Mouse (Mus musculus) lung, embryonic 15.5 days (tissue): ENCODE results near the gene Ccdc32. TPM values are rescaled to one million over a fixed set of nuclear protein-coding genes. Genes with fewer than 3 reads are reported as not detected.
A peak's percentile ranks its signal among the peaks of the same experiment; 100 is the strongest.
"Not testable (repeated sequence)": the region's sequence is repeated elsewhere in the genome, so short reads cannot be mapped to it uniquely, and the experiment has no call there.

ENCODE experiments used
- ATAC-seq: fragments of 200-750 bp; cut with Nextera tagmentation; 2 replicates; pipeline ENCODE4 v1.8.0; 2017; ENCODE audit warnings: moderate number of reproducible peaks, borderline replicate concordance; ENCODE audit not compliant: low FRiP score, low TSS enrichment; ENCODE audit errors: extremely low read depth
- H3K27ac ChIP-seq: fragments of 300-500 bp; sonication (generic); 2 replicates; pipeline ENCODE4 v1.5.1; 2015; ENCODE audit warnings: moderate library complexity, mild to moderate bottlenecking, inconsistent platforms
- H3K27me3 ChIP-seq: fragments of 300-500 bp; sonication (generic); 2 replicates; pipeline ENCODE4 v1.6.1; 2015; ENCODE audit warnings: inconsistent platforms
- H3K36me3 ChIP-seq: fragments of 300-500 bp; sonication (generic); 2 replicates; pipeline ENCODE4 v1.6.1; 2015; ENCODE audit warnings: inconsistent platforms
- H3K4me1 ChIP-seq: fragments of 300-500 bp; sonication (generic); 2 replicates; pipeline ENCODE4 v1.6.1; 2015; ENCODE audit warnings: inconsistent platforms
- H3K4me2 ChIP-seq: fragments of 300-500 bp; sonication (generic); 2 replicates; pipeline ENCODE4 v1.6.1; 2015; ENCODE audit warnings: inconsistent platforms, mild to moderate bottlenecking, moderate library complexity
- H3K4me3 ChIP-seq: fragments of 300-500 bp; sonication (generic); 2 replicates; pipeline ENCODE4 v1.5.1; 2015; ENCODE audit warnings: mild to moderate bottlenecking, inconsistent platforms
- H3K9ac ChIP-seq: fragments of 300-500 bp; sonication (generic); 2 replicates; pipeline ENCODE4 v1.6.1; 2015; ENCODE audit warnings: inconsistent platforms
- H3K9me3 ChIP-seq: fragments of 300-500 bp; sonication (generic); 2 replicates; pipeline ENCODE4 v1.6.1; 2016; ENCODE audit warnings: inconsistent platforms
- WGBS: fragments of 180-500 bp; shearing (Covaris S2); methylation state at CpG from one replicate; pipeline ENCODE4 v1.1.7; 2015; 5-methylcytosine and 5-hydroxymethylcytosine counted together
- polyA plus RNA-seq: library from polyadenylated mRNA; unstranded; fragments of >200 nt; fragmentation: Nextera tagmentation; extraction: Ambion mirVana; gene quantifications from 2 replicates; pipeline ENCODE4 v1.2.1, GENCODE M21; 2015

Gene Ccdc32
- polyA plus RNA-seq, 1 experiment from 2014 or later: 24.3 TPM

DNA sequence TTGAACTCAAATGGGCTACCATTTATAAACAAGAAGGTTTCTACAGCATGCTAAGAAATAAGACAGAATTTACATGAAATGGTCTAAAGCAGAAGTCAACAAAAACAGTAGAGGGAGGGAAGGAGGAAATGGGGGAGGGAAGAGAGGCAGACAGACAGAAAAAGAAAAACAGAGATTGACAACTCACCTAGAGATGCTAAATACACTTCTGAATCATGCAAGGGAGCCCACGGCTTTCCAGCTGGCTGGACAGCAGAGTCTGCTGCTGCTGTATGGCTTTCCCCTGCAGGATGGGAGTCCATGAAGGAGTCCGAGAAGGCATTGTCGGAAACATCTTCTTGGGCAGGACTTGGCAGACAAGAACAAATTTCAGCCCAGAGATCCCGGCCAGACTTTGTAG, 2.2 kb downstream of the Ccdc32 start:
- H3K27me3 ChIP-seq: no peaks in the 10 kb centered on the region
- ATAC-seq: no peak
- WGBS: 87% methylated on average over 4 of the region's 4 CpGs

DNA sequence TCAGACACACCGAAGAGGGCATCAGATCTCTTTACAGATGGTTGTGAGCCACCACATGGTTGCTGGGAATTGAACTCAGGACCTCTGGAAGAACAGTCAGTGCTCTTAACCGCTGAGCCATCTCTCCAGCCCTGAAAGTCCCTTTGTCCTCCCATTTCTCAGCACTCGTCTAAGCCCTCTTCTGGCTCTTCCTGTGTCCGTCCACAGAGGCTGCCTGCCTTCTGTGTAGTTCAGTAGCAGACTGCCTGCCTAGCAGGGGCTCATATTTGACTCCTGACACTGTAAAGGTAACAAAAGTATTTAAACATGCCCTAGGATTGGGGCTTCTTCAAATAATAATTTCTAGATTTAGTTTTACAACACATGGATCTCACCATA, 4.0 kb downstream of the Ccdc32 start:
- Histone ChIP-seq H3K36me3 (peaks cover 27% of the 10 kb centered on the region), H3K27ac (no peak overlapping the region), H3K27me3 (no peaks in the 10 kb centered on the region), H3K9me3 (no peaks in the 10 kb centered on the region), H3K9ac (no peak overlapping the region), H3K4me3 (no peak overlapping the region), H3K4me2 (no peak overlapping the region), H3K4me1 (peaks cover 8% of the 10 kb centered on the region)
- no peak for ATAC-seq
- WGBS: 68% methylated on average over 4 of the region's 4 CpGs

More for the DNA sequence above, 2.2 kb downstream of the Ccdc32 start:
- peaks cover 16% of the 10 kb centered on the region for H3K36me3 ChIP-seq
- H3K4me2 ChIP-seq: no peak overlapping the region
- H3K4me3 ChIP-seq: no peak overlapping the region
- no peaks in the 10 kb centered on the region for H3K9me3 ChIP-seq
- H3K27ac ChIP-seq: no peak overlapping the region
- H3K4me1 ChIP-seq: peaks cover 8% of the 10 kb centered on the region
- H3K9ac ChIP-seq: no peak overlapping the region

DNA sequence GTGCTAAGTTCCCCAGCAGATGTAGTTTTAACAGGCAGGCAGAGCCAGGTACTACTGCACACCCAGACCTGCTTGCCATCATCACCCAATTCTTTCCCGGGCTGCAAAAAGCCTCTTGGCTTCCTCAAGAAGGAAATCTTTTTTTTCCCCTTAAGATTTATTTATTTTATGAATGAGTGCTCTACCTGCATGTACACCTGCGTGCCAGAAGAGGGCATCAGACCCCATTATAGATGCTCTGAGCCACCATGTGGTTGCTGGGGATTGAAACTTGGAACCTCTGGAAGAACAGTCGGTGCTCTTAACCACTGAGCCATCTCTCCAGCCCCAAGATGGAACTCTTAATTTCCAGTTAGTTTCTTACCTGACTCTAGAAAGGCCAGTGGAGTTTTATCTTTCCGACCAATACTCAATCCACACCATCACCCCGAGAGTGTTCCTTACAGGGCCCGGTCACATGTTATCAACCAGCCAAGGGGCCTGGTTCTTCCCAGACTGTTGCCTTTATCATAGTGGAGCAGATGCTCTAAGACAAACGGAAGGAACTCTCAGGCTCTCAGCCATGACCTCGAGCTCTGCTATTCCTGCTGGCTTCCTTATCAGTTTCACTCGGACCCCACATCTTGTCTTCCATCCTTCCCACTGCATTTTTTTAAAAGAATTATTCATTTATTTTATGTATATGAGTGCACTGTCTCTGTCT, 4.5 kb downstream of the Ccdc32 start:
- peaks cover 27% of the 10 kb centered on the region for H3K36me3 ChIP-seq
- H3K4me1 ChIP-seq: peaks cover 9% of the 10 kb centered on the region
- no peak overlapping the region for H3K27ac ChIP-seq
- 63% methylated on average over 9 of the region's 9 CpGs for WGBS
- no peak for ATAC-seq
- H3K27me3 ChIP-seq: no peaks in the 10 kb centered on the region
- H3K4me3 ChIP-seq: no peak overlapping the region
- H3K4me2 ChIP-seq: no peak overlapping the region
- H3K9ac ChIP-seq: no peak overlapping the region
- no peaks in the 10 kb centered on the region for H3K9me3 ChIP-seq

DNA sequence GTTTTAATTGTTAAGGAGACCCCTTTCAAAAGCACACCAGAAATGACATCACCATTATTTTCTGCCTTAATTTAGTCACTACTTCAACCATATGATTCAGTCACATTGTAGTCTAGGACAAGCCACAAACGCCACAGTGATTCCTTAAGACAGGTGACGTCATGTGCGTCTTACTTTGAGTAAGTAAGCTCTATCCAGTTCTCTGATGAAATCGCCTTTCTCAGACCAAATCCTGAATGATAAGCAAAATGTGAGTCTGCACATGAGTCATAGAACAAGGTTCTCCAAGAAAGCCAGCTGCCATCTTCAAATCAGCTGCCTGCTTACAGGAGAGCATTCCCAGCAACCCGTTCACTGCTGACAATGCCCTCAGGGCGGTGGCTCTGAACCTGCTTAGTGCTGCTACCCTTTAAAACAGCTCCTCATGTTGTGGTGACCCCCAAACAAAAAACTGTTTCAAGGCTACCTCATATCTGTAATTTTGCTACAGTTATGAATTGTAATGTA, 6.0 kb downstream of the Ccdc32 start:
- H3K4me2 ChIP-seq: no peak overlapping the region
- H3K27ac ChIP-seq: no peak overlapping the region
- no peak for ATAC-seq
- no peak overlapping the region for H3K9ac ChIP-seq
- peaks cover 18% of the 10 kb centered on the region for H3K4me1 ChIP-seq
- no peak overlapping the region for H3K4me3 ChIP-seq
- no peaks in the 10 kb centered on the region for H3K9me3 ChIP-seq
- no peaks in the 10 kb centered on the region for H3K27me3 ChIP-seq
- peaks cover 31% of the 10 kb centered on the region for H3K36me3 ChIP-seq
- WGBS: 94% methylated on average over 6 of the region's 6 CpGs

DNA sequence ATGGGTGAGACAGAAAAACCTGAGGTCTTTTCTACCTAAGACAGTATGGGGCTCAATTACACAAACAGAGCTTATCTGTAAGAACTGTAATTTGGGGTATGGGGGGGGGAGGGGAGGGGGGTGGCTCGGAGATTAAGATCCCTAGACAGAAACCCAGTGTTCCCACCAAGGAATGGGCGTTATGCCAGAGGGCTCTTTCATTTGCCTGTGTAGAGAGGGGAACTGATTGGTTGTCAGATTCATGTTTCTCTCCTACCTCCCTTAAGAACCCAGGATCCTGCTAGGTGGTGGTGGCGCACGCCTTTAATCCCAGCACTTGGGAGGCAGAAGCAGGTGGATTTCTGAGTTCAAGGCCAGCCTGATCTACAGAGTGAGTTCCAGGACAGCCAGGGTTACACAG, 9.7 kb downstream of the Ccdc32 start:
- peaks cover 20% of the 10 kb centered on the region for H3K4me1 ChIP-seq
- H3K27me3 ChIP-seq: no peaks in the 10 kb centered on the region
- WGBS: 43% methylated on average over 4 of the region's 4 CpGs
- peaks cover 33% of the 10 kb centered on the region for H3K36me3 ChIP-seq
- H3K4me2 ChIP-seq: no peak overlapping the region
- H3K9ac ChIP-seq: no peak overlapping the region
- no peaks in the 10 kb centered on the region for H3K9me3 ChIP-seq
- H3K4me3 ChIP-seq: no peak overlapping the region
- no peak overlapping the region for H3K27ac ChIP-seq
- no peak for ATAC-seq

DNA sequence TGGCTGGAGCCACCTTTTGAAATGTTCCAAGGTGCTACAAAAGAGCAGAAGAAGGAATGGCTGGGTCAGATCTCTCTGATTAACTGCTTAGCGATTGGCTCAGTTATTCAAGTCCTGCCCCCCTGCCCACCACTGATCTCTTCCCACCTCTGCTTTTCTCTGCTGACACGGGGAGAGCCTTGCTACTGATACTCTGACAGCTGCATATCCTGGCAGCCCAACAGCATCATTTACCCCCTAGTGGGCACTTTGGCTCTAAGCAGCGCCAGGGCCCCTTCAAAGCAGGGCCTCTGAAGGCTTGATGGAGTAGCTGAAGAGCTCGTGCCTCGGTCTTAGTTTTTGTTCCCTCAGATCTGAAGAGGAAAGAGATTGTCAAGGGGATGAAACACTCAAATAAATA, 10.1 kb downstream of the Ccdc32 start:
- H3K9ac ChIP-seq: no peak overlapping the region
- H3K4me1 ChIP-seq: peaks cover 20% of the 10 kb centered on the region
- peaks cover 33% of the 10 kb centered on the region for H3K36me3 ChIP-seq
- 10% methylated on average over 5 of the region's 5 CpGs for WGBS
- no peaks in the 10 kb centered on the region for H3K9me3 ChIP-seq
- H3K27me3 ChIP-seq: no peaks in the 10 kb centered on the region
- peak overlapping the region; percentile 65 for H3K27ac ChIP-seq
- no peak overlapping the region; the same call in 1 of the 2 replicates for H3K4me3 ChIP-seq
- H3K4me2 ChIP-seq: peak overlapping the region; percentile 22
- peak; percentile 39 for ATAC-seq

DNA sequence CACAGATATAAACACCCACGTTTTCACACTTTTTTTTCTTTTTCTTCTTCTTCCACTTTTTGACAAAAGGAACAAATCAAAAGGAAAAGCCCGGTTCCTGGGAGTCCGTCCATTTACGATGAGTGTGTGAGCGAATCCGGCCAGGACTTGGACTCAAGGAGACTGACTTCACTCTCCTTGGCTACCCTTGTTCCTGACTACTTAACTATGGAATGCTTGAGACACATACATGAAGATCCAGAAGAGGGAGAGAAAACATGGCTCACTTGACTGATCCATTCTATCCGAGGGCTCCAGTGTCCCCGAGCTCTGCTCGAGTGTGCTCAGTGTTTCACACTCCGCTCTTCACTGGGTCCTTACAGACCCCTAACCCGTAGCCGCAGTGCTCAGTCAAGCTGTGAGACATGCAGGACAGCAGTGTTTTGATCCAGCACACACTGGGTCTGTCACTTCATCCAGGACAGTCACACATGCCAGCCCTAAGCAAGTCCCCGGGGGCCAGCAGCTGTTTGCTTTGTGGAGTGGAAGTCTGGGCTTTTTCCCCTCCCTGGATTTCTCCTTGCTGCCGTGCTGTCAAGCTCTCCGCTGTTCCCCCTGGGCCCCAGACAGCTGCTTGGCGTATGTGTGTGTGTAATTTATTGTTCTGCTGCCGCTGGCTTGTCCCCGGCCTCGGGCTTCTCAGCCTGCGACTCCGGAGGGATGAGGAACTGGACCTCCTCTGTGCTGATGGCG, 10.6 kb downstream of the Ccdc32 start:
- H3K27me3 ChIP-seq: no peaks in the 10 kb centered on the region
- peaks cover 30% of the 10 kb centered on the region for H3K36me3 ChIP-seq
- H3K9me3 ChIP-seq: no peaks in the 10 kb centered on the region
- H3K4me3 ChIP-seq: no peak overlapping the region; the same call in 1 of the 2 replicates
- peak overlapping the region; percentile 65 for H3K27ac ChIP-seq
- H3K9ac ChIP-seq: no peak overlapping the region
- 34% methylated on average over 22 of the region's 22 CpGs for WGBS
- H3K4me2 ChIP-seq: peak overlapping the region; percentile 22
- ATAC-seq: peak; percentile 82
- peaks cover 20% of the 10 kb centered on the region for H3K4me1 ChIP-seq

DNA sequence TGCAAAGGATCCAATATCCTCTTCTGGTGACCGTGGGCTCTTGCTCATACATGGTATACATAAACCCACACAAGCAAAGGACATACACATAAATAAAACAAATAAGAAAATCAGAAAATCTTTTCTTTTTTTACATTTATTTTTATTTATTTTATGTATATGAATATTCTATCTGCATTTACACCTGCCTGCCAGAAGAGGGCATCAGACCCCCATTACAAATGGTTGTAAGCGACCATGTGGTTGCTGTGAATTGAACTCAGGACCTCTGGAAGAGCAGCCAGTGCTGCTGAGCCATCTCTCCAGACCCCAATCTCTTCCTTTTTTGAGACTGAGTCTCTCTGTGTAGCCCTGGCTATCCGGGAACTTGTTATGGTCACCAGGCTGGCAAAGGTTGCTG, 11.5 kb downstream of the Ccdc32 start:
- H3K27ac ChIP-seq: no peak overlapping the region
- no peak overlapping the region for H3K9ac ChIP-seq
- H3K36me3 ChIP-seq: peaks cover 30% of the 10 kb centered on the region
- H3K27me3 ChIP-seq: no peaks in the 10 kb centered on the region
- H3K9me3 ChIP-seq: no peaks in the 10 kb centered on the region
- no peak for ATAC-seq
- H3K4me2 ChIP-seq: no peak overlapping the region
- H3K4me1 ChIP-seq: peaks cover 20% of the 10 kb centered on the region
- H3K4me3 ChIP-seq: no peak overlapping the region
- 92% methylated on average over 3 of the region's 3 CpGs for WGBS

DNA sequence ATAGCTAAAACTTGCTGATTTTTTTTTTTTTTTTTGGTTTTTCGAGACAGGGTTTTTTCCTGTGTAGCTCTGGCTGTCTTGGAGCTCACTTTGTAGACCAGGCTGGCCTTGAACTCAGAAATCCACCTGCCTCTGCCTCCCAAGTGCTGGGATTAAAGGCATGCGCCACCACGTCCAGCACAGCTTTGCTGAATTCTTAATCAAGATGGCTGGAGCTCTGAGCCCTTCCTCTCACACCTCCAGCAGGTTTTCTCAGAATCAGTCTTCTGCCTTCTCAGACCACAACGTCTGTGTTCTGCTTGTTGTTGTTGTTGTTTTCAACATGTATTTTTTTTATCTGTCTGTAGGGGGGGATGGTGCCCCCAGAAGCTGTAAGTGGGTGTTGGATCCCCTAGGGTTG, 12.9 kb downstream of the Ccdc32 start:
- peaks cover 18% of the 10 kb centered on the region for H3K36me3 ChIP-seq
- H3K4me1 ChIP-seq: peaks cover 20% of the 10 kb centered on the region
- H3K27me3 ChIP-seq, ATAC-seq, H3K4me3 ChIP-seq, H3K4me2 ChIP-seq, H3K27ac ChIP-seq, H3K9ac ChIP-seq, H3K9me3 ChIP-seq: not testable (repeated sequence)
- 70% methylated on average over 4 of the region's 4 CpGs for WGBS

DNA sequence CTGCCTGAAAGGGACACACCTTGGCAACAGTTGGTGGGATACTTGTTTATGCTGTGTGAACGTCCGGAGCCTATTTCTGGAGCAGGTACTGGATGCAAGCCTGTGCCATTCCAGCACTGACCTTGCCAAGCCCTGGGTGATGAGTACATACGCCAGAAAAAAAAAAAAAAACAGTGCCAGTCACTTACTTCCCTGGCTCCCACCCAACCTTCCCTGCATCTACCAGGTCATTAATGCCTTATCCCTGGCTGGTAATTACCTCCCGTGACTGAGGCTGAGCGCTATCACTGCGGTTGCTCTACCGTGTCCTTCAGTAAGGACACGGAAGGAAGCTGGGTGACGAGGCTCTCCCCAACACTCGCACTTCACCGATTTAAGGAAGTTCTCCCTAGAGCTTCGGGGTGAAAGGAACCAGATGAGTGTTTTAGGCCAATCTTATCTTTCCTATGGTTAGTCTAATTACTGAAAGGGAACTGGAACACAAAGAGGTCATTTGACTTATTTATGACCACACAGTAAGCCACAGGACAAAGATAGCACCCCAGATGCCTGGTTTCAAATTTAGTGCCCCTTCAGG, 13.5 kb downstream of the Ccdc32 start:
- WGBS: 60% methylated on average over 12 of the region's 12 CpGs
- H3K9ac ChIP-seq: no peak overlapping the region
- ATAC-seq: no peak
- no peaks in the 10 kb centered on the region for H3K27me3 ChIP-seq
- H3K4me3 ChIP-seq: no peak overlapping the region
- peaks cover 20% of the 10 kb centered on the region for H3K4me1 ChIP-seq
- H3K4me2 ChIP-seq: no peak overlapping the region
- peaks cover 14% of the 10 kb centered on the region for H3K36me3 ChIP-seq
- H3K27ac ChIP-seq: no peak overlapping the region
- H3K9me3 ChIP-seq: no peaks in the 10 kb centered on the region

DNA sequence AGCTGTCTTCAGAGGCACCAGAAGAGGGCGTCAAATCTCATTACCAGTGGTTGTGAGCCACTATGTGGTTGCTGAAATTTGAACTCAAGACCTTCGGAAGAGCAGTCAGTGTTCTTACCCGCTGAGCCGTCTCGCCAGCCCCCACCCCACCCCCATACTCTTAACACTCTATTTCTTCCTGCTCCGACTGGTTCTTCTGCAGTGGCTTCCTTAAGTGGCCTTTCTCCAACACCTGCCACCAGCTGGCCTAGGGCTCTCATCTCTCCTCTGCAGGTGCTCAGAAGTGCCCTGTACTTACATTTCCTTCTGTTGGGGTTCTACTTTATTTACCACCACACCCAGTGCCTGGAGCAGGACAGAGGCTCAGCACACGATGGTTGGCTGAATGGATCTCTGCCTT, 14.2 kb downstream of the Ccdc32 start:
- peaks cover 20% of the 10 kb centered on the region for H3K4me1 ChIP-seq
- ATAC-seq: peak; percentile 32; the same call in 1 of the 2 replicates
- no peak overlapping the region for H3K9ac ChIP-seq
- H3K4me2 ChIP-seq: no peak overlapping the region
- H3K27me3 ChIP-seq: no peaks in the 10 kb centered on the region
- no peak overlapping the region for H3K27ac ChIP-seq
- H3K36me3 ChIP-seq: peaks cover 14% of the 10 kb centered on the region
- no peaks in the 10 kb centered on the region for H3K9me3 ChIP-seq
- 51% methylated on average over 7 of the region's 7 CpGs for WGBS
- no peak overlapping the region for H3K4me3 ChIP-seq

DNA sequence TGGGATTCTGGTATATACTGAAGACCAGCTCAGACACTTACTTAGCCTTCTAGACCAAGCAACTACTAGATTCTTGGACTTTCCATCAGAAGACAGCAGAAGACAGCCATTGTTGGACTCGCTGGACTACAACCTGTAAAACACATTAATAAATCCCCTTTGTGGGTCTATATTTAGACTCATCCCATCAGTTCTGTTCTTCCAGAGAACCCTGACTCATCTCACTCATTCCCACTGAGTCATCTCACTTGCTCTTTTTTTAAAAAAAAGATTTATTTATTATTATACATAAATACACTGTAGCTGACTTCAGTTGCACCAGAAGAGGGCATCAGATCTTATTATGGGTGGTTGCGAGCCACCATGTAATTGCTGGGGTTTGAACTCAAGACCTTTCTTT, 19.8 kb downstream of the Ccdc32 start:
- no peak overlapping the region for H3K4me3 ChIP-seq
- no peaks in the 10 kb centered on the region for H3K36me3 ChIP-seq
- H3K4me2 ChIP-seq: no peak overlapping the region
- no peaks in the 10 kb centered on the region for H3K9me3 ChIP-seq
- 87% methylated on average over 2 of the region's 2 CpGs for WGBS
- no peak overlapping the region for H3K27ac ChIP-seq
- ATAC-seq: no peak
- no peak overlapping the region for H3K9ac ChIP-seq
- no peaks in the 10 kb centered on the region for H3K4me1 ChIP-seq
- H3K27me3 ChIP-seq: no peaks in the 10 kb centered on the region
